Mouse (Mus musculus): Measurements from ENCODE around the gene Map2k4. TPM values are rescaled to one million over a fixed set of nuclear protein-coding genes. Genes with fewer than 3 reads are reported as not detected.

Map2k4 gene
- total RNA-seq, 1 experiment from 2014 or later: 37.6 TPM

DNA sequence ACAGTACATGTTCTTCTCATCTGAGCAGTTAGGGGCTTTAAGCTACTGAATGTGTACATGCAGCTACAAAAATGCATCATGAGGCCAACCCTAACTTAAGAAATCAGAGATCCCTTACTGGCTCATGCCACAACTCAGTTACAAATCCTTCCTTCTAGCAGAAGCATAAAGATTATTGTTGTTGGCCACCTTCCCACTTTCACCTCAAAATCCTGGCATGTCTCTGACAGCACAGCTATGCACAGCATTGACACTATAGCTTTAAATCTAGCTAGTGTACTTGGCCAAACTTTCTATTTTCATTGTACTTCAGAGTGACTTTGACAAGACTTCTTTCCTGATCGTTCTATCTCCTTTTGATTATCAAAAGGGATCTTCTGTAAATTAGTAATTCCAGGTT is 9.0 kb downstream of the Map2k4 start:
- ATAC-seq (replicated peaks in 1 of 2; ENCODE audit: insufficient read depth in 1 of 2, low FRiP score in 2 of 2, low TSS enrichment in 1 of 2, low read depth in 1 of 2, poor library complexity in 2 of 2, severe bottlenecking in 2 of 2): 0 out of 4 replicates have a peak, but pooled peaks of 1 of the 2 experiments have one; percentile 11

- peak in 1 of 2 experiments; percentile 31; a peak in 1 of 4 replicates for ATAC-seq (replicated peaks in 1 of 2; ENCODE audit: insufficient read depth in 1 of 2, low FRiP score in 2 of 2, low TSS enrichment in 1 of 2, low read depth in 1 of 2, poor library complexity in 2 of 2, severe bottlenecking in 2 of 2)
Measured at GRCm38 (mm10) chr11:65777810-65778209, 10.3 kb downstream of the Map2k4 start.

GRCm38 (mm10) chr11:65776906-65777611 is 11.0 kb downstream of the Map2k4 start:
- ATAC-seq (replicated peaks in 1 of 2; ENCODE audit: insufficient read depth in 1 of 2, low FRiP score in 2 of 2, low TSS enrichment in 1 of 2, low read depth in 1 of 2, poor library complexity in 2 of 2, severe bottlenecking in 2 of 2): peak; percentile 38 to 54; a peak in 3 of 4 replicates

DNA sequence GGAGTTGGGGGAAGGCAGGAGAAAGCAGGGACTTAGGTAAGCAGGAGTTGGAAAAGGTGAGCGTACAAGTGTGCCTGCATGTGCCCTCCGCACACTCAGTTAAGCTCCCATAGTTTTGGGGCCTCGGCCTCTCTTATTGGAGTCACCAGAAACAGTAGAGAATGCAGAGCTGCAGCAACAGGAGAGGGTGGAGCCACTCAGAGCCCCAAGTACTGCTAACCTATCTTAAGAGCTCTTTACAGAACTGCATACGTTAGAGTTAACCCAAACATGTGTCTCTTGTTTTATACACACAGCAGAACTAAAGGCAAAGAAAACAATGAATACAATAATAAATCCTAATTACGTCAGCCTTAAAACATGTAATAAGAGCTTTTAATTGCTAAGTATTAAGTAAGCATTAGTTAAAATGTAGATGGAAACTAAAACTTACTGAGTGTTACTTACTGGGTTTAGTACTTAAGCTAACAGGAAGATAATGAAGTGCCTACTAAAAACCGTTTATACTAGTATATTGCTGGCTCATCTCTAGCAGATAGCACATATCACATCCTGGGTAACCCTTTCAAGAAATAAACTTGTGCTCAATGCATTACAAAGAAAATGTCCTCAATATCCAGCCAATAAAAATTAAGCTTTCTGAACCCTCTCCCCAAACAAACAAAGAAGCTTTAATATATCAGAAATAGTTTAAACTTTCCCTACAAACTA is 14.0 kb downstream of the Map2k4 start:
- no peak for ATAC-seq (replicated peaks in 1 of 2; ENCODE audit: insufficient read depth in 1 of 2, low FRiP score in 2 of 2, low TSS enrichment in 1 of 2, low read depth in 1 of 2, poor library complexity in 2 of 2, severe bottlenecking in 2 of 2)

- no peak for ATAC-seq (replicated peaks in 1 of 2; ENCODE audit: insufficient read depth in 1 of 2, low FRiP score in 2 of 2, low TSS enrichment in 1 of 2, low read depth in 1 of 2, poor library complexity in 2 of 2, severe bottlenecking in 2 of 2)
Measured at GRCm38 (mm10) chr11:65773535-65773934, 14.6 kb downstream of the Map2k4 start.

DNA sequence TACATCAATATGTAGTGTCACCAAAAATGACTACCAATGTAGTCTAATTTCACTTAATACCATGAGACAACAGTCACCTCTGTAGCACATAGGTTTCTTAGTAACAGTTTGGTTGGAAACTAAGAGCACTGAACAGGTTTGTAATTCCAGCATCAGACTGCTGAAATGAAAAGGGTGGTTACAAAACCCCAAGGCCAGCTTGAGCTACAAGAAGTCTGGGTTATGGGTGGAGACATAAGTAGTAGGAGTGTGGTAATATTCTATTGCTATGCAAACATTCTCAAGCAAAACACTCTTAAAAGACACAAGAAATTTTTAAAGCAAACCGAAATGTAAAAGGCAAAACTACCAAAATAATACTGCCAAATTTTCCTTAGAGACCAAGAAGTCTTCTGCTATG is 16.6 kb downstream of the Map2k4 start:
- no peak for ATAC-seq (replicated peaks in 1 of 2; ENCODE audit: insufficient read depth in 1 of 2, low FRiP score in 2 of 2, low TSS enrichment in 1 of 2, low read depth in 1 of 2, poor library complexity in 2 of 2, severe bottlenecking in 2 of 2)

GRCm38 (mm10) chr11:65769990-65770389 is 18.1 kb downstream of the Map2k4 start:
- no peak for ATAC-seq (replicated peaks in 1 of 2; ENCODE audit: insufficient read depth in 1 of 2, low FRiP score in 2 of 2, low TSS enrichment in 1 of 2, low read depth in 1 of 2, poor library complexity in 2 of 2, severe bottlenecking in 2 of 2)

DNA sequence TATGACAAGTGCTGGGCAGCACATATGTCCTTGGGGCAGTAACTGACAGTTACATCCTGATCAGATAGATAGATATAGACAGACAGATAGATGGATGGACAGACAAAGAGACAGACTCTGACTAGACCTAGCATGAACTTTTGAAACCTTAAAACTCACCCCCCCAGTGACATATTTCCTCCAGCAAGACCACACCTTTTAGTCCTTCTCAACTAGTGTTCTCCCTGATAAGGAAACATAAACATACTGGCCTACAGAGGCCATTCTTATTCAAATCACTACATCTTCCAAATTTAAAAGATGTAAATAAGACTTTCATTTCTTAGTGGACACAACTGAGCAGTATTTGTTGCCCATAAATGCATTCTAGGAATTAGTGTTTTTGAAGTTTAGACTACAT is 19.7 kb downstream of the Map2k4 start:
- ATAC-seq (replicated peaks in 1 of 2; ENCODE audit: insufficient read depth in 1 of 2, low FRiP score in 2 of 2, low TSS enrichment in 1 of 2, low read depth in 1 of 2, poor library complexity in 2 of 2, severe bottlenecking in 2 of 2): no peak

DNA sequence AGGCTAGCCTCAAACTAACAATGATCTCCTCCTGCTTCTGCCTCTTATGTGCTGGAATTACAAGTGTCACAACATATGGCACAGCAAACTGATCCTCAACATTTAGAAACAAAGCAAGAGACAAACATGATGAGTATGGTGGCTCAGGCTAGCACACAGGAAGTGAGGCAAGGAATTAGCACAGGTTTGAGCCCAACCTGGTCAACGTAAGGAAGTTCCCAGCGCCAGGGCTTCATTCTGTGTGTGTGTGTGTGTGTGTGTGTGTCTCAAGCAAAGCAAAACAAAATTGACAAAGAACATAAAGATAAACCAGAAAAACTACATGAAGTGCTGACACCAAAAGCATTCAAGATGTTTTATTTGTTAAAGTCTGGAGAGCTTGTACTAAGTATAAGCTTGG is 27.2 kb downstream of the Map2k4 start:
- ATAC-seq (replicated peaks in 1 of 2; ENCODE audit: insufficient read depth in 1 of 2, low FRiP score in 2 of 2, low TSS enrichment in 1 of 2, low read depth in 1 of 2, poor library complexity in 2 of 2, severe bottlenecking in 2 of 2): peak in 1 of 2 experiments; percentile 56; a peak in 1 of 4 replicates

- no peak for ATAC-seq (replicated peaks in 1 of 2; ENCODE audit: insufficient read depth in 1 of 2, low FRiP score in 2 of 2, low TSS enrichment in 1 of 2, low read depth in 1 of 2, poor library complexity in 2 of 2, severe bottlenecking in 2 of 2)
Measured at GRCm38 (mm10) chr11:65759350-65759749, 28.7 kb downstream of the Map2k4 start.

- ATAC-seq (replicated peaks in 1 of 2; ENCODE audit: insufficient read depth in 1 of 2, low FRiP score in 2 of 2, low TSS enrichment in 1 of 2, low read depth in 1 of 2, poor library complexity in 2 of 2, severe bottlenecking in 2 of 2): no peak
Measured at GRCm38 (mm10) chr11:65754161-65754560, 33.9 kb downstream of the Map2k4 start.

DNA sequence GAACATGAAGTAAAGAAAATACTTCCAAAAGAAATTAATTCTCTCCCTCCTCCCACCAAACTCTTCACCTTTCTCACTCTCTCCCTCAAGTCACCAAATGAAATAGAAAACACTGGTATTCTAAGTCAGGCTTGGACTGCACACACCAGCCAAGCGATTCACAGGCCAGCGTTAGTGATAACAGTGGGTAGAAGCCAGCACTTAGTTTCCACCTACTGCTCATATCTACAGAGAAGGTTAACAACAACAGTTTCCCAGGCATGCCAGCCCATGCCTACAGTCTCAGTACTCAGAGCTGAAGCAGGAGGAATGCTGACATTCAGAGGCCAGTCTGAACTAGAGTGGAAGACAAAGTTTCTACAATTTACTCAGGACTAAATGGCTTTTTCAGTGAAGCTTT is 34.5 kb downstream of the Map2k4 start:
- no peak for ATAC-seq (replicated peaks in 1 of 2; ENCODE audit: insufficient read depth in 1 of 2, low FRiP score in 2 of 2, low TSS enrichment in 1 of 2, low read depth in 1 of 2, poor library complexity in 2 of 2, severe bottlenecking in 2 of 2)

DNA sequence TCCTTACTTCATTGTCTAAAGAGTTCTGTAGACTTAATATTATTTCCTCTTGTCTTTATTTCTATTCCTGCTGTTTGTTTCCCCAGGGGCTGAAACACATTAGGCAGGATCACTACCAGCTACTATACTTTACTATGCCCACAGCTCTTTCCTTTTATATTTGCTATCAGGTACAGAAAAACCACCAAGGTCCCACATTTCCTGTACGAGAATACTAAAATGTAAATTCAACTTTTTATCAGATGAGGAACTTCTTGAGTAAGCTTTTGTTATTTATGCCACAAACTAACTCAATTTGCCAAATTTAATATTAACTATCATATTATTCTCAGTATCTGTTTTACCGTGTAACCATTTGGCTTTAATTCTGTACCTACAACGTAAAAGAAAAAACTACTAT is 37.6 kb downstream of the Map2k4 start:
- ATAC-seq (replicated peaks in 1 of 2; ENCODE audit: insufficient read depth in 1 of 2, low FRiP score in 2 of 2, low TSS enrichment in 1 of 2, low read depth in 1 of 2, poor library complexity in 2 of 2, severe bottlenecking in 2 of 2): no peak; a peak in 1 of 4 replicates

GRCm38 (mm10) chr11:65747433-65747832 is 40.7 kb downstream of the Map2k4 start:
- no peak for ATAC-seq (replicated peaks in 1 of 2; ENCODE audit: insufficient read depth in 1 of 2, low FRiP score in 2 of 2, low TSS enrichment in 1 of 2, low read depth in 1 of 2, poor library complexity in 2 of 2, severe bottlenecking in 2 of 2)

DNA sequence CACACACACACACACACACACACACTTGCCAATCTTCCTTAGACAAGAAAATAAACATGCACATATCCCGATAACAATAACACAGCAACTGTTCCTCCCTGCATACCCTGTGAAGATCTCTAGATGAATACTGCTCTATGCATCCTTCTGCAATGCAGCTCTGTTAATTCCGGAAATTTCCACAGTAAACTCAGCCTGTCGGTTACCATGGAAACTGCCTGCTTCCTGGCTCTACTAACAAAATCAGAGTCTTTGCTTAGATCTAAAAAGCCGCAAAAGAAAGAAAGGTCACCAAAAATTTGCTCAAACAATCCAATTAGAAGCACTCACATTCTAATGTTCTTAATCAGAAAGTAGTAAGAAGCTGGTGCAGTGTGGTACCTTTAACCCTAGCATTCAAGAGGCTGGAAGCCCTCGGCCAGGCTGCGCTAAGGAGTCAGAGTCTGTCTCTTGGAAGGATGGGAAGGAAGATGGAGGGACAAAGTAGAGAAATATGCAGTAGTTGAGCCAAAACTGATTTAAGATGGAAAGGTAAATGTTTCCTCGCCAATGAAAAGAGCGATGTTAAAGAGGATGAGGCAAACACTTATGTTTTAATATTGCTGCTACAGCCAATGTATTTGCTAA is 42.3 kb downstream of the Map2k4 start:
- no peak for ATAC-seq (replicated peaks in 1 of 2; ENCODE audit: insufficient read depth in 1 of 2, low FRiP score in 2 of 2, low TSS enrichment in 1 of 2, low read depth in 1 of 2, poor library complexity in 2 of 2, severe bottlenecking in 2 of 2)

DNA sequence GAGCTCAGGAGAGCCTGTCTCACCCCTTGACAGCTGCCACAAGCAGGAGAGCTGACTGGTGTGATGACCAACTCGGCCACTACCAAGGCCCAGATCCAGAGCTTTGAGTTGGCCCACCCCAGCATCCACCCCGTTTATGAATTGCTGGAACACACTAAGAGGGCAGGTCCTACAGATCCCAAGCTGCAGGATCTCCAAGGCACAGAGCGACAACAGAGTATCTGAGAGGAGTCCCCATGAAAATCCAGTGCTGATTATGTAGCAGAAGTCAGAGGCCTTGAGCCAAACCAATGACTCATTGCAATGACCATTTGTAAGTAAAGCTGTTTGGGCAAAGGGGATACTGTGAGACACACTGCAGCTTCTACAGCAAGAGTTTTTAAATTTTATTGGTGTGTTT is 44.2 kb downstream of the Map2k4 start:
- ATAC-seq (replicated peaks in 1 of 2; ENCODE audit: insufficient read depth in 1 of 2, low FRiP score in 2 of 2, low TSS enrichment in 1 of 2, low read depth in 1 of 2, poor library complexity in 2 of 2, severe bottlenecking in 2 of 2): no peak

GRCm38 (mm10) chr11:65740811-65741210 is 47.3 kb downstream of the Map2k4 start:
- peak; percentile 10 to 30; a peak in 1 of 4 replicates for ATAC-seq (replicated peaks in 1 of 2; ENCODE audit: insufficient read depth in 1 of 2, low FRiP score in 2 of 2, low TSS enrichment in 1 of 2, low read depth in 1 of 2, poor library complexity in 2 of 2, severe bottlenecking in 2 of 2)

- peak; percentile 53 to 73; a peak in 2 of 4 replicates for ATAC-seq (replicated peaks in 1 of 2; ENCODE audit: insufficient read depth in 1 of 2, low FRiP score in 2 of 2, low TSS enrichment in 1 of 2, low read depth in 1 of 2, poor library complexity in 2 of 2, severe bottlenecking in 2 of 2)
Measured at GRCm38 (mm10) chr11:65740390-65740789, 47.7 kb downstream of the Map2k4 start.

All from hematopoietic stem cell, adult 5-6 weeks (primary cell).